Mouse (Mus musculus): ENCODE measurements around the gene Helq. TPM values are rescaled to one million over a fixed set of nuclear protein-coding genes. Genes with fewer than 3 reads are reported as not detected.

Helq gene
- 21.2 and 21.6 TPM in 2 replicates for polyA plus RNA-seq (2016; fragmentation: Nextera tagmentation; extraction: Ambion mirVana)

GRCm38 (mm10) chr5:100798165-100798860 lies at the start of gene Helq, which contains the start of gene Mrps18c:
TSS of gene Helq (minus strand) at chr5:100798598.
TSS of gene Mrps18c (plus strand) at chr5:100798627.
- Histone ChIP-seq H3K4me1 (peaks cover 8% of the 10 kb centered on the region; the same call in 1 of the 2 replicates), H3K9ac (peak within 1 kb of the TSS; percentile 76), H3K27ac (no peak within 1 kb of the TSS), H3K4me2 (replicated peaks) (peak within 1 kb of the TSS; percentile 89), H3K27me3 (replicated peaks) (no peaks in the 10 kb centered on the region), H3K4me3 (peak within 1 kb of the TSS; percentile 76), H3K36me3 (peaks cover 34% of the 10 kb centered on the region), H3K9me3 (no peaks in the 10 kb centered on the region)
- under 1% methylated on average over 67 of the region's 67 CpGs for WGBS
- peak; percentile 97 for ATAC-seq (ENCODE audit: low FRiP score, low read depth)

GRCm38 (mm10) chr5:100847143-100847542 lies 48.7 kb upstream of the Helq start:
- peaks cover 16% of the 10 kb centered on the region for H3K4me1 ChIP-seq
- peak overlapping the region; percentile 99; the same call in 1 of the 2 replicates for H3K4me2 ChIP-seq (replicated peaks)
- no peak overlapping the region for H3K27ac ChIP-seq
- H3K9ac ChIP-seq: no peak overlapping the region
- H3K9me3 ChIP-seq: 0 out of 2 replicates have a peak, but pooled peaks cover 4% of the 10 kb centered on the region
- no peaks in the 10 kb centered on the region for H3K36me3 ChIP-seq
- 0% methylated on average over 2 of the region's 2 CpGs for WGBS
- peak overlapping the region; percentile 57; the same call in 1 of the 2 replicates for H3K4me3 ChIP-seq
- no peak for ATAC-seq (ENCODE audit: low FRiP score, low read depth)
- peaks cover 47% of the 10 kb centered on the region for H3K27me3 ChIP-seq (replicated peaks)

- H3K4me3 ChIP-seq: peak overlapping the region; percentile 57
- H3K27me3 ChIP-seq (replicated peaks): peaks cover 47% of the 10 kb centered on the region
- peak overlapping the region; percentile 58 for H3K9ac ChIP-seq
- H3K4me2 ChIP-seq (replicated peaks): peak overlapping the region; percentile 99
- H3K4me1 ChIP-seq: peaks cover 16% of the 10 kb centered on the region
- WGBS: under 1% methylated on average over 22 of the region's 22 CpGs
- no peak for ATAC-seq (ENCODE audit: low FRiP score, low read depth)
- no peaks in the 10 kb centered on the region for H3K36me3 ChIP-seq
- H3K9me3 ChIP-seq: 0 out of 2 replicates have a peak, but pooled peaks cover 5% of the 10 kb centered on the region
- no peak overlapping the region for H3K27ac ChIP-seq
Measured at GRCm38 (mm10) chr5:100846599-100846920, 48.2 kb upstream of the Helq start.

GRCm38 (mm10) chr5:100845848-100846598 lies 47.6 kb upstream of the Helq start:
- peaks cover 47% of the 10 kb centered on the region for H3K27me3 ChIP-seq (replicated peaks)
- peak overlapping the region; percentile 58 for H3K9ac ChIP-seq
- peaks cover 16% of the 10 kb centered on the region for H3K4me1 ChIP-seq
- H3K4me2 ChIP-seq (replicated peaks): peak overlapping the region; percentile 99
- 0 out of 2 replicates have a peak, but pooled peaks cover 5% of the 10 kb centered on the region for H3K9me3 ChIP-seq
- WGBS: 1% methylated on average over 52 of the region's 52 CpGs
- no peak overlapping the region for H3K27ac ChIP-seq
- ATAC-seq (ENCODE audit: low FRiP score, low read depth): peak; percentile 61
- no peaks in the 10 kb centered on the region for H3K36me3 ChIP-seq
- peak overlapping the region; percentile 57 for H3K4me3 ChIP-seq

GRCm38 (mm10) chr5:100845485-100845847 lies 47.1 kb upstream of the Helq start, which contains the start of gene Gpat3:
TSS of gene Gpat3 (plus strand) at chr5:100845713.
- peak; percentile 65 for ATAC-seq (ENCODE audit: low FRiP score, low read depth)
- Histone ChIP-seq H3K4me3 (peak within 1 kb of the TSS; percentile 57), H3K27me3 (replicated peaks) (peaks cover 47% of the 10 kb centered on the region), H3K4me2 (replicated peaks) (peak within 1 kb of the TSS; percentile 99), H3K4me1 (peaks cover 16% of the 10 kb centered on the region), H3K36me3 (no peaks in the 10 kb centered on the region), H3K9me3 (0 out of 2 replicates have a peak, but pooled peaks cover 5% of the 10 kb centered on the region), H3K27ac (no peak within 1 kb of the TSS), H3K9ac (peak within 1 kb of the TSS; percentile 58)
- WGBS: under 1% methylated on average over 16 of the region's 16 CpGs

- no peak overlapping the region for H3K27ac ChIP-seq
- no peaks in the 10 kb centered on the region for H3K36me3 ChIP-seq
- no peak for ATAC-seq (ENCODE audit: low FRiP score, low read depth)
- no peak overlapping the region for H3K4me3 ChIP-seq
- no peak overlapping the region for H3K9ac ChIP-seq
- peaks cover 16% of the 10 kb centered on the region for H3K4me1 ChIP-seq
- H3K27me3 ChIP-seq (replicated peaks): peaks cover 47% of the 10 kb centered on the region
- 55% methylated on average over 3 of the region's 3 CpGs for WGBS
- no peak overlapping the region; the same call in 1 of the 2 replicates for H3K4me2 ChIP-seq (replicated peaks)
- H3K9me3 ChIP-seq: 0 out of 2 replicates have a peak, but pooled peaks cover 5% of the 10 kb centered on the region
Measured at GRCm38 (mm10) chr5:100844485-100844884, 46.1 kb upstream of the Helq start.

GRCm38 (mm10) chr5:100837907-100838306 lies 39.5 kb upstream of the Helq start:
- no peaks in the 10 kb centered on the region for H3K36me3 ChIP-seq
- no peak overlapping the region for H3K4me2 ChIP-seq (replicated peaks)
- no peak for ATAC-seq (ENCODE audit: low FRiP score, low read depth)
- no peaks in the 10 kb centered on the region for H3K27me3 ChIP-seq (replicated peaks)
- WGBS: 91% methylated on average over 7 of the region's 7 CpGs
- H3K4me1 ChIP-seq: no peaks in the 10 kb centered on the region
- 0 out of 2 replicates have a peak, but pooled peaks cover 5% of the 10 kb centered on the region for H3K9me3 ChIP-seq
- no peak overlapping the region for H3K27ac ChIP-seq
- no peak overlapping the region for H3K9ac ChIP-seq
- no peak overlapping the region for H3K4me3 ChIP-seq

- no peak overlapping the region for H3K27ac ChIP-seq
- no peaks in the 10 kb centered on the region for H3K27me3 ChIP-seq (replicated peaks)
- no peaks in the 10 kb centered on the region for H3K36me3 ChIP-seq
- no peak overlapping the region for H3K4me3 ChIP-seq
- ATAC-seq (ENCODE audit: low FRiP score, low read depth): no peak
- no peaks in the 10 kb centered on the region for H3K4me1 ChIP-seq
- H3K4me2 ChIP-seq (replicated peaks): no peak overlapping the region
- no peak overlapping the region for H3K9ac ChIP-seq
- H3K9me3 ChIP-seq: no peaks in the 10 kb centered on the region
- 81% methylated on average over 9 of the region's 9 CpGs for WGBS
Measured at GRCm38 (mm10) chr5:100835862-100836538, 37.6 kb upstream of the Helq start.

GRCm38 (mm10) chr5:100833841-100834240 lies 35.4 kb upstream of the Helq start:
- ATAC-seq (ENCODE audit: low FRiP score, low read depth): no peak
- no peaks in the 10 kb centered on the region for H3K36me3 ChIP-seq
- no peak overlapping the region for H3K4me3 ChIP-seq
- no peaks in the 10 kb centered on the region for H3K27me3 ChIP-seq (replicated peaks)
- H3K9ac ChIP-seq: no peak overlapping the region
- no peak overlapping the region for H3K4me2 ChIP-seq (replicated peaks)
- no peaks in the 10 kb centered on the region for H3K9me3 ChIP-seq
- 78% methylated on average over 2 of the region's 2 CpGs for WGBS
- H3K27ac ChIP-seq: no peak overlapping the region
- H3K4me1 ChIP-seq: no peaks in the 10 kb centered on the region

GRCm38 (mm10) chr5:100832680-100833079 lies 34.3 kb upstream of the Helq start:
- whole genome bisulfite sequencing: 88% methylated on average over 3 of the region's 3 CpGs

GRCm38 (mm10) chr5:100828701-100829100 lies 30.3 kb upstream of the Helq start:
- ATAC-seq (ENCODE audit: low FRiP score, low read depth): no peak
- Histone ChIP-seq H3K9ac (no peak overlapping the region), H3K27ac (no peak overlapping the region), H3K27me3 (replicated peaks) (no peaks in the 10 kb centered on the region), H3K4me3 (no peak overlapping the region), H3K4me1 (no peaks in the 10 kb centered on the region), H3K9me3 (no peaks in the 10 kb centered on the region), H3K36me3 (no peaks in the 10 kb centered on the region), H3K4me2 (replicated peaks) (no peak overlapping the region)
- WGBS: 75% methylated on average over 3 of the region's 3 CpGs

More at GRCm38 (mm10) chr5:100832680-100833079, 34.3 kb upstream of the Helq start:
- ATAC-seq (ENCODE audit: low FRiP score, low read depth): no peak
- H3K9me3 ChIP-seq: no peaks in the 10 kb centered on the region
- H3K4me3 ChIP-seq: no peak overlapping the region
- H3K9ac ChIP-seq: no peak overlapping the region
- H3K4me1 ChIP-seq: no peaks in the 10 kb centered on the region
- H3K36me3 ChIP-seq: no peaks in the 10 kb centered on the region
- H3K4me2 ChIP-seq (replicated peaks): no peak overlapping the region
- no peak overlapping the region for H3K27ac ChIP-seq
- H3K27me3 ChIP-seq (replicated peaks): no peaks in the 10 kb centered on the region

- no peak for ATAC-seq (ENCODE audit: low FRiP score, low read depth)
- Histone ChIP-seq H3K9me3 (no peaks in the 10 kb centered on the region), H3K4me3 (no peak overlapping the region), H3K27me3 (replicated peaks) (no peaks in the 10 kb centered on the region), H3K9ac (no peak overlapping the region), H3K4me1 (no peaks in the 10 kb centered on the region), H3K36me3 (no peaks in the 10 kb centered on the region), H3K27ac (no peak overlapping the region), H3K4me2 (replicated peaks) (no peak overlapping the region)
- 74% methylated on average over 7 of the region's 7 CpGs for WGBS
Measured at GRCm38 (mm10) chr5:100826531-100826930, 28.1 kb upstream of the Helq start.

Data from neural tube, embryonic 12.5 days (tissue).